Mouse (Mus musculus): ENCODE data around the gene Adamts6. TPM values are rescaled to one million over a fixed set of nuclear protein-coding genes. Genes with fewer than 3 reads are reported as not detected.

Gene Adamts6
- total RNA-seq (2021) (1 to 10 TPM; 1.7 to 4.0 TPM), polyA plus RNA-seq (2012; rRNA removed) (1.00 and 1.1 TPM in 2 replicates)
- long read RNA-seq, result 0 reads

DNA sequence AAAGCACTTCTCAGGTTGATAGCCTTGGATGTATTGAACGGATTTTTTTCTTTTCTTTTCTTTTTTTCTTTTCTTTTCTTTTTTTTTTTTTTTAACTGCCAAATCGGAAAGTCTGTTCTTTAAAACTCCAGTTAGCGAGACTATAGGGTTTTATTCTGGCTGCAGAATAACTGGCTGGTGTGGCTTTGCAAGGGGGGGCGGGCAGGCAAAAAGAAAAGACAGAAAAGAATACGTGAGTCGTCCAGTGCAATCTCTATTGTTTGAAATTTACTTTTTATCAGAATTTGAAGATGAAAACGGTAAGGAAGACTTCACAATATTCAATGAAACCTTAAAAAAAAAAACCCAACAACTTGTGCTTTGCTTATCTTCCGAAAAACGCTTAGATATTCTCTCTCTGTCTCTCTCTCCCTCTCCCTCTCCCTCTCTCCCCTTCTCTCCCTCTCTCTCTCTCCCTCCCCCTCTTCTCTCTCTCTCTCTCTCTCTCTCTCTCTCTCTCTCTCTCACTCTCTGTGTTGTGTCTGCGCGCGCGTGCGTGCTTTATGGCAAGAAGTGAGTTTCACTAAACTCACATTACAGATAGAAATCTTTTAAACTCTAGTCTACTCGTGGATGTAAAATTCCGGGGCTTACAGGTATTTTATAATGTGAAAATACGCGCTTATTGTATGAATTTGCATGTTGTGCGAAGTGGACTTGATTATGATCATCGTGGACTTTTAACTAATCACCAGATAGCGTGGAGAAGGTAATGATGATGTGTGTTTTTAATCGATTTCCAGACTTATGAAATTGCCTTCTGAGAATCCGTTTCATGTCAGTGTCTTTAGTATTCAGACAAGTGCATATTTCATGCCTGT, at the start of gene Adamts6:
Gene Adamts6 (plus strand): TSS at position 470 of the 860 bp plus-strand sequence.
- DNase-seq, result peak; percentile 25

DNA sequence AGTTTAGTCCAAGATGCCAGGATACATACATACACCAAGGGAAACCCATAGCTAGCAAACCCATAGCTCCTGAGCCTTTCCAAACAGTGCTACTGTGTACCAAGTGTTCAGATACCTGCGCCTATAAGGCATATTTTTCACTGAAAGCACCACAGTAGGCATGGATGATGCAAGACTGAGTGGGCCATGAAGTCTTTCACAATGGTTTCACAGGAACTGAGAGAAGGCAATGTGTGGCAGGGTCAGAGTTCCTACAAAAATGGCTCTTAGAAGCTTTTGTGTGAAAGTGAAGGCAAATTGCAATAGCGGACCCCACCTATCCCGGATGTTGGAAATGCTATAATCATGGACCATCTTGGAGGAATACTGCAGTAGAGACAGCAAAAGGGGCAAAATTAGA, 28.6 kb upstream of the Adamts6 start:
- no peak for DNase-seq

DNA sequence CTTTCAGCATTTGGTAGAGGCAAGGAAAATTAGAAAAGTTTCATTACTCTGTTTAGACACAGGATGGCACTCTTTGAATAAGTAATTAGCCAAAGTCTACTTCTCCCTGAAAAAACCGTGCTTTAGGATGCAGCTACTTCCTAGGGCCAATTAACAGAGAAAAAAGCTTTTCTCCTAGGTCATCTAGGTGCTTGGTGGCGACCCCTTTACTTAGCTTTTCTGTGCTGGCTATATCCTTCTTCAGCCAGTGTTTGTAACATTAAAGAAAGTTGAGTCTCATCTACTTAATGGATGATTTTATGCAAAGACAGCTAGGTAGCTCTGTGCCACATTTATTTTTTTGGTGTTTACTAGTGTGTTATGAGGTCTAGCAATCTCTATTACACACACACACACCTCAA, 2.6 kb upstream of the Adamts6 start:
- DNase-seq, result peak; percentile 29

DNA sequence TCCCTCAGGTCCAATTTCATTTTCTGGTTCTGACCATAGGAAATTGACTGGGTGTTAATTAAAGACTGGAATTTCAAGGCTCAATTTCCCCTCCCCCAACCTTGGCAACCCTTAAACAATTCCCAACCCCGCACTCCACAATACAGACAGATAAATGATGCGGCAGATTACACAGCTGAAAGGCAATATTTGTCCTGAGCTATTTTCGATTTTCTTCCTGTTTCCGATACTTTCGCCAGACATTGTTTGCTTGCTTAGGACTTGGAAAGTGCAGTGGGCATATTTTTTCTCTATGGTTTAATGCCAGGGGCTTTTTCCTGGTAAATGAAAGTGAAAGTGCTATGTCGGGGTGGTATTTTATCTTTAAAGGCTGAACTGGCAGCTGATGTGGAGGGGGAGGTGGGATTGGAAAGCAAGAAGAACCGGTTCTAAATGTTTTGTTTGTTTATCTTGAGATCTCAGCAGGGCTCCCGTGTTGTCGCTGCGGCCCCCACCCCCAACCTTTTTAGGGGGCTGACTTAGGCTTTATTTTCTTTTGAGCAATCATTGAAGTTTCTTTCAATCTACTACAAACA, 1.8 kb upstream of the Adamts6 start:
- DNase-seq, result peak; percentile 54

DNA sequence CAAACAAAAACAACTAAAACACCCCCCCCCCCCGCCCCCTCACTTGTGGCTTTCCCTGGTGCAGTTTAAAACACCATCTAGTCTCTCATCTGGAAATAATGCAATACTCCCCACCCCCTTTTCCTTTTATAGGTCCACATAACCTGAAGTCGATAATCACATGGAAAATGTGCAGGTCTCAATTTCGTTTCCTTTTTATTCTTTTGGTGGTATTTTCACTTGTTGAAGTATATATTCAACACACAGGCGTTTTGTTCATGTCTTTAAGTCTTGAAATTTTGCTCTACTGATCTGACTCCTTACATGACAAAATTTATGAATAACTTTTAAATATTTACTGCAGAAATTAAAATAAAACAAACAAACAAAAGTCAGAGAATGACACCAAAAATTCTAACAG, 1.3 kb upstream of the Adamts6 start:
- DNase-seq, result no peak

DNA sequence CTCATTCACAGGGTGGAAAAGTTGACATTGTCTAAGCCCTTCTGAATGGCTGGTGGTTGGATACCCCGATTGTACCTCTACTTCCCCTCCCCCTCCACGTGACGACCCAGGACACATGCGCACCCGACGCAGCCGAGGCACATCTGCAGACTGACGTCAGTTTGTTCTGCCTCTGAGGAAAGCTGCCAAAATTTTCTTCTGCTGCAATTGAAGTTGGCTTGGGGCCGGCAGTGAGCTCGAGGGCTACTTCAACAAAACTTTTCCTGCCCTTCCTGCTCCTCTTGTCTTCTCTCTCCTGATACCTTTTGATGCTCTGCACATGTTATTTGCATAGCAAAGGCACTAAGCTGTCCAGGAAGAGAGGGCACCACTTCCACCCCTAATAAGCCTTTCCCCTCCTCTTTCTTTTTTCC, 732 bp upstream of the Adamts6 start:
- DNase-seq, result peak; percentile 94

DNA sequence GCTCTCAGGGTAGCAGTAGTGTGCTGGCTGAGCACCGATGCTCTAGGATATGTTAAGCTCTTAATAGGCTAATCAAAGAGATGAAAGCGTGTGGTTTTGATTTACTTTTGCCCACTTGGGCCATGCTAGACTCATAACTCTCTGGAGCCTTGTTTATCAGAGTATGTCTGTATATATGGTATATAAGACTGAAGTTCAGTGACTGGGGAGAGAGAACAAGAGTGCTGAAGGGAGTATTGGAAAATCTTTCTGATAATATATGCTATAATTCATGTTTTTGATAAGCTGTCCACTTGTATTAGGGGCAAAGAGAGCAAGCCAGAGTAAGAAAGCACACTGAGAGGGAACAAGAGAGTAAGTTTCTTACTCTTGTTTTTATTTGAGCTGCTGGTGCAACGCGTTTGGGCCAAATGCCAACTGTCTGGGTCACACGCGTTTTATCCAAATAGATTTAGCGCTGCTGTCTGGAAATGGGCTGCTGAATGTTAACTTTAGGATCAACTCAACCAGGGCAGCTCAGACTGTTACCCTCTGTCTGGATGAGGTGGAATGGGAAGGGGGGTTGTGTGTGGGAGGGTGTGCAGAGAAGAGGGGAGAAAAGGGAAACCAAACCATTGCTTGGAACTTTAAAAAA, 708 bp downstream of the Adamts6 start:
- DNase-seq, result peak; percentile 81

DNA sequence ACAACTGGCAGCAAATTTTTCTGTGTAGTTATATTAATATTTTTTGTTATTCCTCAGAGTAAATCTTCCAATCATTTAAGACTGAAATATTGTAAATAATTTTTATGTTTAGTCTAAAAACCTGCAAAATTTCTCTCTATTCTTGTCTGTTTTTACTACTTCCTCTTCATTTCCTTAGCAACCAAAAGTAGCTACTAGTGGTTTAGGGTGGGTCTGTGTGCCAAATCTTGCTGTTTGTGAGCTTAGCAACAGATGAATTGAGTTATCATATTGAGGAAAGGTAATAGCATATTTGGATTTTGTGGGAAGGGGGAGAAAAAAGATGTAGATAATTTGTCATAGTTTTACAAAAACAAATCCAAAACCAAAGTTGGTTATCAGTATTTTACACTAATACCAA, 1.5 kb downstream of the Adamts6 start:
- no peak for DNase-seq

DNA sequence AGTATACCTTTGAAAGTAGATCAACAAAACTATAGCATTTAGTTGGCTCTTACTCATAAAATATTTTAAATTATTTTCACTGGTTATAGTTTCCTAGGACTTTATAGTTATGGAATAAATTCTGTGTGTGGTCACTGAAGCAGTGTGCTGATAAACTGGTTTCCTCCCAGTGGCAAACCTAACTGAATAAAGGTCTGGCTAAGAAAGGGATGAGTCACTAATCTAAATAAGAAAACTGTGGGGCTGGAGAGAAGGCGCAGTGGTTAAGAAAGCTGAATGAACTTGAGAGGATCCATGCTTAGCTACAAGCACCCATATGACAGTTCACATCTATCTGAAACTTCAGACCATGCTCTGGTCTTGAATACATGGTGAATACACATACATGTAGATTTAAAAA, 7.8 kb downstream of the Adamts6 start:
- no peak for DNase-seq

DNA sequence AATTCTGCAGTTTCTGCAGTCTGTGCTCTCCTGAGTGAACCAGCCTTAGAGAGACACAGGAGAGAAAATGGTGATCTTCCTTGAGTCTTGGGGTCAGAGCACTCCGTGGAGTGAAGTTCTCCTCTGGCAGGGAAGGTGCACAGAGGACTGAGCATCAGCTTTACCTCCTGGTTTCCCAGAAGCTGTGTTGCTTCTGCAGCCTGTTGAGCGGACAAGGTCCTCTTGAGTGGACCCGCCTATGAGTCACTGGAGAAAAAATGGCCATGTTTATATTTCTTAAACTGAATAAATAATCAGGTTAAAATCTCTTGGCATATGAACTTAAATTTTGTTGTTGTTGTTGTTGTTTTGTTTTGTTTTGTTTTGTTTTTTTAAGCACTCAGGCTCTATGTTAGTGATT, 41.7 kb downstream of the Adamts6 start:
- DNase-seq, result no peak

DNA sequence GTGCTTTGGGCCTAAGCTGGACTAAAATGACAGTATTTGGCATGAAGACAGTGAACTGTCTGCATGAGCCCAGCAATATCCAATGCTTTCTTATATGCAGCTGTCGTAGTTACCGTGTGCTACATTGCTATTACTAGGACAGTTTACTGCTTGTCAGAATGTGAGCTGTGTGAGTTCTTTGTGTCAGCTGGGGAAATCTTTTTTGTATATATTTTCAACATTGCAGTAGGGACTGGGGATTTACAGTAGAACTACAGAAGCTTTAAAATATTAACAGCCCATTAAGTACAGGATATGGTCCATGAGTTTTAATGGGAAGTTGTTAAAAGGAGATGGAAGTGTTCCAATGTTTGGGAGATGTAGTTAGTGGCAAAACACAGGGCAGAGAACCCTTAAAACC, 42.1 kb downstream of the Adamts6 start:
- no peak for DNase-seq

DNA sequence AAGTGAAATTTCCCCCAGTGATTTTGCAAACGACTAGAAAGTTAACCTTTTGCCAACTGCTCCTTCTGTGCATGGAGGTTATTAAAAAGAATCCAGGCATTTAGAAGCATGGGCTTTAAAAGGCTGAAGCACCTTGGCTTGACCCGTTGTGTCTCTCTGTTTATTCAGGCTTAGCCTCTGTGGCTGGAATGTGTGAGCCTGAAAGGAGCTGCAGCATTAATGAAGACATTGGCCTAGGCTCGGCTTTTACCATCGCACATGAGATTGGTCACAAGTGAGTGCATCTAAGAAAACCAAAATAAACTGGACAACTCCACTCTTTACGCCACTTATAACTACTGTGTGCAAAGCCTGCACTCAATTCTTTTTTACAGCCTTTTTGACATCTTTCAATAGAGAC, 65.0 kb downstream of the Adamts6 start:
- DNase-seq, result no peak

DNA sequence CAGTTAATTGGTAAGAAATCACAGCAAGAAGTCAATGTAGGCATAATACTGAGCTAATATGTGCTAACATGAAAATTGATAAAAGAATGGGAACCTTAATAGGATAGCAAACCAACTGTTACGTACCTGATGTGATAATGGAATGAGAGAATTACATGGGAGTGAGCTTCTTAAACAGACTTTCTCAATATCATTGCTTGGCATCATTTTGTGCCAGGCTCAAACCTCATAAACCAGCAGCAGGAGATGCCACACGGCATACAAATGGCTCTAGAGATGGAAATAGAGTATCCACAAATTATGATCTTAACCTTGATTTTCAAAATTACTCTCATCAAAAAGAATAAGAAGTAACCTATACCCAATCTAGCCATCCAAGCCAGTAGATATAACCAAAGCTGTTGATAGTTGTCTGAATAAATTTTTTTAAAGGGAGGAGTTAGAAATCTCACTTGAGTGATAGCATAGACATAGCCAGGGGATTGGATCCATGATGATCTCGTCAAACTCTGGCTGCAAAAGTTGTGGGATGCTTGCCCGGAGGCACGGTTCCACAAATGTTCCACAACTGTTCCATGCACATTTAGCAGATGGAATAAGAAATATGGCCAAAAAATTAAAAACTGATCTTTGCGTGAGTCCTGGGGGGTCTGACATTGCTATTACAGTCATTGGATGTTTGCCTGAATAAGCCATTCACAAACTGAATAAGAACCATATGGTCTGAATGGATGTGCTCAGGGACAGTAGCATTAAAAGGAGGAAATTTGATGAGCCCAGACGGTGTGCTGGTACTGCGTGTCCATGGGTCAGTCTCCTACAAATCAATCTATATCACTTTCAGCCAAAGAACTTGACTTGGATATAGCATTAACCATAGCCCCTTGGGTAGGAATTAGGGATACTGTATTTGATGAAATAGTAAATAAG, 106.1 kb downstream of the Adamts6 start:
- no peak for DNase-seq

DNA sequence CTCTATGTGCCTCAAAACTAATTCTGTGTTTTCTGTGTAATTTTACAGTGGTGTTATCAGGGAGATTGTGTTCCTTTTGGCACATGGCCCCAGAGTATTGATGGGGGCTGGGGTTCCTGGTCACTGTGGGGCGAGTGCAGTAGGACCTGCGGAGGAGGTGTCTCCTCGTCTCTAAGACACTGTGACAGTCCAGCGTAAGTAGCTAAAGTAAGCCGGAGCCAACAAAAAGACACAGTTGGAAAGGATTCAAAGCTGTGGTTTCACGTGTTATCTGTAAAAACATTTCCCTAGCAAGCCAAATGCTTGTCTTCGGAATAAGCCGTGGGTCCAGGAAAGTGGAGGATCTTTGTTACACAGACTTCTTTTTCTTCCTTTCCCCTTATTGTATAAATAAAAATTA, 110.2 kb downstream of the Adamts6 start:
- peak; percentile 40 for DNase-seq

DNA sequence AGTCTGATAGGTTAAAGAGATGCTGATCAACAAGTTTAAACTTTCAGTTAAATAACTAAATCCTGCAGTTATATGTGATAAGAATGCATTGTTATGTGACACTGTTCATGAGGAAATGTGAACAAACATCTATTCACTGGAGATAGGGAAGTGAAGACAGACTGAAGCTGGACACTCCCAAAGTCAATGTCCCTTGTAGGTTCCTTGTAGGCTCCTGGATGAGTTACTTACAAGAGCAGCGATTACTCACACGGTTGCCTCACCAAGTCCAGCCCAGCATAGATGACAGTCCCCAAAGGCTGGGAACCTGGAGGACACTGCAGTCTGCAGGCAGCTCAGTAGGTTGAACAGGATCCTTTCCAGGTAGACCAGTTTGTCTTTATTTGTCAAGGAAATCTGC, 145.1 kb downstream of the Adamts6 start:
- DNase-seq, result no peak

DNA sequence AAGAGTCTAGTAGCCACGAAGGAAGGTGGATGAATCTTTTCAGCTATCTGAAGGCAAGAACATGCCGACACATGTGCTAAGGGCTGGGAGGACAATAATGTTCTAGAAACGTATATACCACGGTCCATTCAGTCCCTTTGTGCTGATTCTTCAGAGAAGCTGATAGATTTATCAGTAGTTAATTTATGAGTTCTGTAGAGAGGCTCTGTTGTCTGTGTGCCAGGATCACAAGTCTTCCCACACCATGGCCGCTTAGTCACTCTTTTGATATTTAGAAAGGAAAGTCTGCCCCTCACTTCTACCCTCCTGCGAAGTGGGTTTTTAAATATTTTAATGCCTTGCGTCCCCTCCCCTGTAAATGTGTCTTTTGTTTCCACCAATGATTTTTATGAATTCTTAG, 154.9 kb downstream of the Adamts6 start:
- peak; percentile 38 for DNase-seq

DNA sequence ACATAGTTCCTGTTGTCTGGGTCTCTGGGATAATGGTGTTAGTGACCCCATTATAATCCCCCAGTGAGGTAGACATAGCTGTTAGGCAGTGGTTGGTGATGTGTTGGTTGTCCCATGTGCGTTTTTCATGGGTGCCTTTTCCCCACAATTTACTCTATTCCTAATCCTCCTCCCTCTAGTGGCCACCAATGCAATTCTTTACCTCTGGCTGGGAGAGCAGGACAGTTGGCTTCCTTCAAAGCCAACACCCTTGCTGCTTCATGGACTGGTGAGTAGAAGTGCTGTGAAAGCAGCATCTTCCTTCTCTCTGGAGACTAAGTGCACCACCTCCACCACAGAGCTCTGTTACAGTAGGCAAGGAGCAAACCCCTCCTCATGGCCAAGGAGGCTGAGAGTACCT, 157.8 kb downstream of the Adamts6 start:
- no peak for DNase-seq

DNA sequence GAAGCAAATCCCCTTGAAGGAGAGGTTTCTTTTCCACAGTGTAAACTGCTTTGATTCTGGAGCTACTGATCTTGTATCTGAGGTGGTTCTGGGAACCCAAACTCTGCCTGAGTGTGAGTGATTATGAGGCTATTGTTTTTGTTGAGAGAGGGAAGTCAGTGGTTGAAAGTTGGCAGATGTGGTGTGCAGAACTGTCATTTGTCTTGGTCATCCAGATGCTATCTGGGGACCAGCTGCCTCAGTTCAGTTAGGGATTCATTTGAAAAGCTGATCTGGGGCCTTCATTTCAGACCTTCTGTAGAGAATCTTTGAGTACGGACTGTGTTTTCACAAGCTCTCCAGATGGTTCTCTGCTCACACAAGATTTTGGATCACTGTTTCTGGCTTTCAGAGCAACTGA, 159.3 kb downstream of the Adamts6 start:
- DNase-seq, result no peak

DNA sequence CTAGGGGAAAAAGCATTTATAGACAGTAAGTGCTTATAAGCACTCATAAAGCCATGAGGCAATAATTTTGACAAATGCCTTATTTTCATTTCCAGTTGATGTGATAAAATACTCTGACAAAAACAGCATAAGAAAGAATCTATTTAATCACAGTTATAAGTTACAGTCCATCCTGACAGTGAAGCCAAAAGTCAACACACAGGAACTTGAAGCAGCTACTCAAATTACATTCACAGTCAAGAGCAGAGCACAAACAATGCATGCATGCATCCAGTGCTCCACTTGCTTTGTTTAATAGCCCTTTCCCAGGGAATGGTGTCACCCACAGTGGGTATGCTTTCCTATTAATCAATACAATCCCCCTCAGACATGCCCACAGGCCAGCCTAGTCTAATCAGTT, 159.8 kb downstream of the Adamts6 start:
- no peak for DNase-seq

DNA sequence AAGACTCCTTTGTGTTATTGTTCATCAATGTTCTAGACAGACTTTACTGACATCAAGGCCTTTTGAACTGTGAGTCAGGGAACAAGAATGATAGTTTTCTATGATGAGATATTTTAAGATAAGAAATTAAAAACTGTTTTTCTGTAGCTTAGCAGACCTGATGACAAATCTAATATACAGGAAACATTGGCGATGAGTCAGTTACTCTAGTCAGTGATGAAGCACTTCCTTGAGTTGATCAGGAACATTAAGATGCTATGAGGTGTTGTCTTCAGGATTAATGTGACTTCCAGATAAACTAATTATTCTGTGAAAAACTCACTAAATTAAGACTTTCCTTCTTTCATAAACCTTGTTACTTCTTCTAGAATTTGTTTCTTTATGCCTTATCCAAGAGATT, 160.7 kb downstream of the Adamts6 start:
- DNase-seq, result no peak

DNA sequence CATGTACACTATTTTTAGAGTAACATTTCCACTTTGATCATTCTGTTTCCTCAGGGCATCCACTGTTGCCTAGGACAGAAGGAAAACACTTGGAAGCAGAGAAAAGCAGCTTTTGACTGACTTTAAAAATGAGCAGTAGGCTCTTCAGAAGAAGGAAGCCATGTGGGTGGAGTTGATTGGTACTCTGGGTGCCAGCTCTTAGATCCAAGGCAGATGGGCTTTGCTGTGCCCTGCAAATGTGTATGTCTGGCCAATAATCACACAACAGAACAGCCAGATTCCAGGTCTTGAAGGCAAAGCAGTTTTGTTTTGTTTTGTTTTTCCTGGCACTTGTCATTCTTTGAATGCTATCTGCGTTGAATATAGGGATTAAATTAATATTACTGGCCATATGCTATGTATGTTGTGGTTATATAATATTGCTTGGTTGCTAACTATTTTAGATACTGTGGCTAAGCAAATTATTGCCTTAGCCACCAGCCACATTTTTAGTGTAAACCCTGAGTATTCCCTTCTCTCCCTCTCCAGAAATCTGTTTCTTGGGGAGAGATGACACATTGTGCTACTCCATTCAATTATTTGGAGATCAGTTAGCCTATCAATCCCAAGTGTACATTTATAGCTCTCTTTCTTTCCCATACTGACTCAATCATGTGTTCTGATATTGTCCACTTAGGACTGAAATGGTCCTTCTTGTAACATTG, 165.8 kb downstream of the Adamts6 start:
- DNase-seq, result no peak

DNA sequence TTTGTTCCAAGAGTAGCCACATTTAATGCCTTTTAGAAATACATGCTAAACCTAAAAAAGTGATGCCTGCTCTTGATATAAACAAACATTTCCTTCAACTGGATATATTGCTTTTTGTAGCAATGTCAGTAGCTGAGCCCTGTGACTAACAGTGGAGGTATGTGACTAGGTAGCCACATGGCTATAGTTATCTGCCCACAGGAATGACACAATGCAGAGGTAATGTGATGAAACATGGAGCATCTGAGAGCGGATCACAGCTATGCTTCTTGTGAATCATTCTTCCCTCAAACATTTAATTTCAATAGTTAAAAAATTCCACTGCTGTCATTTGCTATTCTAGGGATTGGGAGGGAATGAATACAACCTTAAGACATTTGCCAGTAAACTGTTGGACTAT, 172.7 kb downstream of the Adamts6 start:
- DNase-seq, result no peak

Data from adrenal gland, adult 2 months (tissue).